Mouse (Mus musculus): ENCODE measurements around the gene Adam1a. TPM values are rescaled to one million over a fixed set of nuclear protein-coding genes. Genes with fewer than 3 reads are reported as not detected.

Adam1a gene
- polyA plus RNA-seq, 1 experiment from 2014 or later = 2.4 TPM

DNA sequence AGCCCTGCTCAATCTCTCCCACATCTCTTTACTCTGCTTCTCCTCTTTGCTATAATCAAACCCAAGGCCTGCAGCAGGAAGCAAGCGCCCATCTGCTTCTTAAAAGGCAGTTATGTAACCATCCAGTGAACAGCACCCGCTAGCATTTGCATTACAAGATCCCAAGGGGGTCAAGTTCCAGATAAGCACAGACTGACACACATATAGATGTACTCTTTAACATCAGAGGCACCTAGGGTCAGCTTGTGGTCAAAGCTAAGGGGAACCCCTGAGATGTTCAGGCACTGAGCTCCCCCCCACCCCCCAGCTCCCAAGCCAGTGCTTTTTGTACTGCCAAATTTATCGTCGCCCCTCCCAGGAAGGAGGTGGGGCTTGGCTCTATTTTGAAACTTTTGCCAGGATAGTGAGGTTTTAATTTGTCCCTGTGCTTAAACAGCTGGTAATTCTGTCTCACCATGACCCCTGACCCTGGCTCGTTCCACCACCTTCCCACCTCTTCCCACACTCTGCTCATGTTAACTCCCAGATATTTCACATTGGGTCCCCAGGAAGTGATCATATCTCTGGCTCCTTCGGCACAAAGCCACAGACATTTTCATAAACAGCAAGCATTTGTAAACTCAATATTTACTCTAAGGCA is 41.2 kb upstream of the Adam1a start:
- H3K27ac ChIP-seq (ENCODE audit: low read depth, low read length) = no peak overlapping the region
- no peaks in the 10 kb centered on the region for H3K27me3 ChIP-seq (ENCODE audit: control insufficient read depth, insufficient read depth, low read length)
- no peak overlapping the region for H3K4me2 ChIP-seq (replicated peaks; ENCODE audit: low read depth, low read length)
- no peaks in the 10 kb centered on the region for H3K9me3 ChIP-seq (ENCODE audit: control insufficient read depth, low read length)
- H3K9ac ChIP-seq (ENCODE audit: low read depth, low read length) = no peak overlapping the region
- WGBS = 62% methylated on average over 6 of the region's 6 CpGs
- no peaks in the 10 kb centered on the region for H3K36me3 ChIP-seq (ENCODE audit: control insufficient read depth, insufficient read depth, low read length)
- no peak overlapping the region for H3K4me3 ChIP-seq (ENCODE audit: low read length)
- H3K4me1 ChIP-seq (ENCODE audit: control insufficient read depth, insufficient read depth, low read length) = peaks cover 16% of the 10 kb centered on the region
- ATAC-seq (ENCODE audit: low FRiP score, low TSS enrichment) = no peak

- 89% methylated on average over 5 of the region's 5 CpGs for WGBS
- no peak overlapping the region for H3K4me2 ChIP-seq (replicated peaks; ENCODE audit: low read depth, low read length)
- ATAC-seq (ENCODE audit: low FRiP score, low TSS enrichment) = no peak
- no peak overlapping the region for H3K9ac ChIP-seq (ENCODE audit: low read depth, low read length)
- peaks cover 16% of the 10 kb centered on the region for H3K4me1 ChIP-seq (ENCODE audit: control insufficient read depth, insufficient read depth, low read length)
- no peak overlapping the region for H3K4me3 ChIP-seq (ENCODE audit: low read length)
- H3K27ac ChIP-seq (ENCODE audit: low read depth, low read length) = no peak overlapping the region
- no peaks in the 10 kb centered on the region for H3K9me3 ChIP-seq (ENCODE audit: control insufficient read depth, low read length)
- no peaks in the 10 kb centered on the region for H3K36me3 ChIP-seq (ENCODE audit: control insufficient read depth, insufficient read depth, low read length)
- no peaks in the 10 kb centered on the region for H3K27me3 ChIP-seq (ENCODE audit: control insufficient read depth, insufficient read depth, low read length)
Observed at GRCm38 (mm10) chr5:121585699-121586098, 40.4 kb upstream of the Adam1a start.

GRCm38 (mm10) chr5:121585005-121585404 is 39.7 kb upstream of the Adam1a start:
- Histone ChIP-seq H3K4me1 (ENCODE audit: control insufficient read depth, insufficient read depth, low read length) (peaks cover 16% of the 10 kb centered on the region), H3K4me3 (ENCODE audit: low read length) (no peak overlapping the region), H3K4me2 (replicated peaks; ENCODE audit: low read depth, low read length) (no peak overlapping the region), H3K9ac (ENCODE audit: low read depth, low read length) (no peak overlapping the region), H3K27ac (ENCODE audit: low read depth, low read length) (no peak overlapping the region), H3K36me3 (ENCODE audit: control insufficient read depth, insufficient read depth, low read length) (no peaks in the 10 kb centered on the region; the same call in 1 of the 2 replicates), H3K9me3 (ENCODE audit: control insufficient read depth, low read length) (no peaks in the 10 kb centered on the region), H3K27me3 (ENCODE audit: control insufficient read depth, insufficient read depth, low read length) (no peaks in the 10 kb centered on the region)
- 95% methylated on average over 10 of the region's 10 CpGs for WGBS
- ATAC-seq (ENCODE audit: low FRiP score, low TSS enrichment) = no peak

- Histone ChIP-seq H3K4me2 (replicated peaks; ENCODE audit: low read depth, low read length) (no peak overlapping the region), H3K4me1 (ENCODE audit: control insufficient read depth, insufficient read depth, low read length) (peaks cover 16% of the 10 kb centered on the region), H3K36me3 (ENCODE audit: control insufficient read depth, insufficient read depth, low read length) (peaks cover 6% of the 10 kb centered on the region), H3K4me3 (ENCODE audit: low read length) (no peak overlapping the region), H3K9me3 (ENCODE audit: control insufficient read depth, low read length) (no peaks in the 10 kb centered on the region), H3K9ac (ENCODE audit: low read depth, low read length) (no peak overlapping the region), H3K27me3 (ENCODE audit: control insufficient read depth, insufficient read depth, low read length) (no peaks in the 10 kb centered on the region), H3K27ac (ENCODE audit: low read depth, low read length) (0 out of 2 replicates have a peak overlapping the region, but pooled peaks have one; percentile 39)
- 50% methylated on average over 12 of the region's 12 CpGs for WGBS
- peak; percentile 88 for ATAC-seq (ENCODE audit: low FRiP score, low TSS enrichment)
Observed at GRCm38 (mm10) chr5:121583765-121584501, 38.7 kb upstream of the Adam1a start.

DNA sequence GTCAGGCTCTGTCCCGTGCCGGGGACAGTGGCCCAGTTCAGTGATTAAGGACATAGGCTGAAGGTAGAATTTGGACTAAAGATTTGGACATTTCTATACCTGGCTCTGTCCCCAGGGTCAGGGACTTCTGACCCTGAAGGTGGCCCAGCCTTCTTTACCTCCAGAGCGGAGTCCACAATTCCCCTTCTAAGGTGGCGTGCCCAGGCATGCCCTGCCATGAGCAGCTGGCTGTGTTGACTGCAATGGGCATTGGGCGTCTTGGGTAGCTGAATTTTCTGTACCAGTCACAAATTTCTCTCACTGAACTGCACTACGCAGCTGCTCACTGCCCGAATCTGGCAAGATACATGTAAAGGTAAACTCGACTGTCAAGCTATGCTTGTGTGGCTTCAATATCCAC is 36.7 kb upstream of the Adam1a start:
- H3K4me1 ChIP-seq (ENCODE audit: control insufficient read depth, insufficient read depth, low read length) = peaks cover 14% of the 10 kb centered on the region
- no peak overlapping the region for H3K4me2 ChIP-seq (replicated peaks; ENCODE audit: low read depth, low read length)
- 94% methylated on average over 8 of the region's 8 CpGs for WGBS
- H3K9me3 ChIP-seq (ENCODE audit: control insufficient read depth, low read length) = no peaks in the 10 kb centered on the region
- H3K9ac ChIP-seq (ENCODE audit: low read depth, low read length) = no peak overlapping the region
- no peak for ATAC-seq (ENCODE audit: low FRiP score, low TSS enrichment)
- peaks cover 6% of the 10 kb centered on the region for H3K36me3 ChIP-seq (ENCODE audit: control insufficient read depth, insufficient read depth, low read length)
- no peak overlapping the region for H3K27ac ChIP-seq (ENCODE audit: low read depth, low read length)
- H3K4me3 ChIP-seq (ENCODE audit: low read length) = no peak overlapping the region
- no peaks in the 10 kb centered on the region for H3K27me3 ChIP-seq (ENCODE audit: control insufficient read depth, insufficient read depth, low read length)

- Histone ChIP-seq H3K9me3 (ENCODE audit: control insufficient read depth, low read length) (no peaks in the 10 kb centered on the region), H3K36me3 (ENCODE audit: control insufficient read depth, insufficient read depth, low read length) (peaks cover 32% of the 10 kb centered on the region), H3K27me3 (ENCODE audit: control insufficient read depth, insufficient read depth, low read length) (no peaks in the 10 kb centered on the region), H3K9ac (ENCODE audit: low read depth, low read length) (no peak overlapping the region), H3K4me3 (ENCODE audit: low read length) (no peak overlapping the region), H3K4me1 (ENCODE audit: control insufficient read depth, insufficient read depth, low read length) (no peaks in the 10 kb centered on the region), H3K27ac (ENCODE audit: low read depth, low read length) (no peak overlapping the region), H3K4me2 (replicated peaks; ENCODE audit: low read depth, low read length) (no peak overlapping the region)
- WGBS = 88% methylated on average over 11 of the region's 11 CpGs
- no peak for ATAC-seq (ENCODE audit: low FRiP score, low TSS enrichment)
Observed at GRCm38 (mm10) chr5:121576927-121577488, 31.7 kb upstream of the Adam1a start.

- Histone ChIP-seq H3K4me3 (ENCODE audit: low read length) (no peak overlapping the region), H3K36me3 (ENCODE audit: control insufficient read depth, insufficient read depth, low read length) (peaks cover 41% of the 10 kb centered on the region), H3K27ac (ENCODE audit: low read depth, low read length) (no peak overlapping the region), H3K27me3 (ENCODE audit: control insufficient read depth, insufficient read depth, low read length) (no peaks in the 10 kb centered on the region), H3K4me2 (replicated peaks; ENCODE audit: low read depth, low read length) (no peak overlapping the region), H3K9ac (ENCODE audit: low read depth, low read length) (no peak overlapping the region), H3K4me1 (ENCODE audit: control insufficient read depth, insufficient read depth, low read length) (no peaks in the 10 kb centered on the region), H3K9me3 (ENCODE audit: control insufficient read depth, low read length) (no peaks in the 10 kb centered on the region)
- WGBS = 94% methylated on average over 11 of the region's 11 CpGs
- no peak for ATAC-seq (ENCODE audit: low FRiP score, low TSS enrichment)
Observed at GRCm38 (mm10) chr5:121575867-121576266, 30.6 kb upstream of the Adam1a start.

DNA sequence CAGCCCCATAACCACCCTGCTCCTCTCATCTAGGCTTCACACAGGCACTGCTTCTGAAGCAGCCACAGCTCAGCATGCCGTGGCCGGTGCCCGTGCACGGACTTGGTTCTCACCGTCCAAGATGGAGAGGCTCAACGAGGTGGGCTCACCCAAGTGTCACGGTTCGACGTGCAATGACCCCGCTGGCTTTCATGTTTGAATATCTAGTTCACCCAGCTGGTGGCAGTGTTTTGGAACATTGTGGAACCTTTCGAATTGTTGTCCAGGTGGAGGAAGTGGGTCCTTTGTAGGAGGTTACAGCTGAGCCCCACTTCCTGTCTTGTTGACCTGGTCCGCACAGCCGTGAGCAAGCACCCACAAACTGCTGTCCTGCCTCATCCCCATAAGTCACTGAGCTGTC is 28.9 kb upstream of the Adam1a start:
- H3K27me3 ChIP-seq (ENCODE audit: control insufficient read depth, insufficient read depth, low read length) = no peaks in the 10 kb centered on the region
- H3K4me1 ChIP-seq (ENCODE audit: control insufficient read depth, insufficient read depth, low read length) = no peaks in the 10 kb centered on the region
- H3K4me2 ChIP-seq (replicated peaks; ENCODE audit: low read depth, low read length) = no peak overlapping the region
- H3K9me3 ChIP-seq (ENCODE audit: control insufficient read depth, low read length) = no peaks in the 10 kb centered on the region
- H3K27ac ChIP-seq (ENCODE audit: low read depth, low read length) = no peak overlapping the region
- no peak for ATAC-seq (ENCODE audit: low FRiP score, low TSS enrichment)
- WGBS = 83% methylated on average over 13 of the region's 13 CpGs
- peaks cover 43% of the 10 kb centered on the region for H3K36me3 ChIP-seq (ENCODE audit: control insufficient read depth, insufficient read depth, low read length)
- no peak overlapping the region for H3K9ac ChIP-seq (ENCODE audit: low read depth, low read length)
- H3K4me3 ChIP-seq (ENCODE audit: low read length) = no peak overlapping the region

DNA sequence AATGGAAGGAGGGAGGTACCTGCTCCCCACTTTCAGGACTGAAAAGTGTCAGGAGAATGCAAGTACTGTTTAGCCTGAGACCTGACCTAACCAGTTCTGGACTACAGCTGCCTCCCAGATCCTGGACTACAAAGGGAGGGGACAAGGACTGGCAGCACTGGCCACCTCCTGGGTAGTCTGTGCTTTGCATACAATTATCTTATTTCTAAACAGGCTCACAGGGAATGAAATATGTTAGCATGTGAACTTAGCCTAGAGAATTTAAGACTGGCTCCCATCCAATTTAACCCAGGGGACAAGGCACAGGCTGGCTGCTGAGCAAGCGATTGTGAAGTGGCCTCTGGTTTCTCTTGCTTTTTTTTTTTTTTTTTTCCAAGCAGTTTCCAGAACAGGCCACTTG is 25.5 kb upstream of the Adam1a start:
- Histone ChIP-seq H3K36me3 (ENCODE audit: control insufficient read depth, insufficient read depth, low read length) (peaks cover 47% of the 10 kb centered on the region), H3K9me3 (ENCODE audit: control insufficient read depth, low read length) (no peaks in the 10 kb centered on the region)

More for the DNA sequence above, 25.5 kb upstream of the Adam1a start:
- ATAC-seq (ENCODE audit: low FRiP score, low TSS enrichment) = no peak
- H3K27ac ChIP-seq (ENCODE audit: low read depth, low read length) = no peak overlapping the region
- no peaks in the 10 kb centered on the region for H3K4me1 ChIP-seq (ENCODE audit: control insufficient read depth, insufficient read depth, low read length)
- no peak overlapping the region for H3K4me3 ChIP-seq (ENCODE audit: low read length)
- H3K9ac ChIP-seq (ENCODE audit: low read depth, low read length) = no peak overlapping the region
- H3K27me3 ChIP-seq (ENCODE audit: control insufficient read depth, insufficient read depth, low read length) = no peaks in the 10 kb centered on the region
- no peak overlapping the region for H3K4me2 ChIP-seq (replicated peaks; ENCODE audit: low read depth, low read length)
- WGBS = 61% methylated on average over 1 of the region's 1 CpGs

Data from kidney, embryonic 14.5 days (tissue).